Mouse (Mus musculus): ENCODE measurements around the gene Coro1b. TPM values are rescaled to one million over a fixed set of nuclear protein-coding genes. Genes with fewer than 3 reads are reported as not detected.
A peak's percentile ranks its signal among the peaks of the same experiment; 100 is the strongest.

The Coro1b gene
- polyA plus RNA-seq, 1 experiment, result 240 TPM

DNA sequence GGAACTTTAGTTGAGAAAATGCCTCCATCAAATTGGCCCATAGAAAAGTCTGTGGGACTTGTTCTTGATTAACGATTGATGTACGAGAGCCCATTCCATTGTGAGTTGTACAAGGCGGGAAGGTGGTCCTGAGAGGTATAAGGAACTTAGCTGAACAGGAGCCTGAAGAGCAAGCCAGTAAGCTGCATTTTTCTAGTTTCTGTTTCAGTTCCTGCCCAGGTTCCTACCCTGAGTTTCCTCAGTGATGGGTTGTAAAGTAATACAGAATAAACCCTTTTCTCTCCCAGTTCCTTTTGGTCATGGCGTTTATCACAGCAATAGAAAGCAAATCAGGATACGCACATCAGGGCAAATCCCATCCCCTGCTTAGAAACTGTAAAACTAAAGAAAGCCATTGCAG, 10.5 kb upstream of the Coro1b start:
- TF ChIP-seq POLR2A (IDR thresholded peaks at IDR 0.05; ENCODE audit: borderline replicate concordance, insufficient read depth, low read length), result no peak
- Histone ChIP-seq H3K27me3 (ENCODE audit: control insufficient read depth, insufficient read depth, low read length) (no peaks in the 10 kb centered on the region), H3K27ac (ENCODE audit: insufficient read depth, low read length) (no peak overlapping the region), H3K4me3 (replicated peaks; ENCODE audit: insufficient read depth, low read depth, low read length) (no peak overlapping the region), H3K4me1 (ENCODE audit: control insufficient read depth, insufficient read depth, low read length) (no peaks in the 10 kb centered on the region)
- WGBS, result 88% methylated on average over 5 of the region's 5 CpGs
- no peak for DNase-seq

GRCm38 (mm10) chr19:4139446-4139845, 9.0 kb upstream of the Coro1b start, which contains the start of gene Gpr152:
Gpr152 (plus strand) TSS chr19:4139787.
- 72% methylated on average over 2 of the region's 2 CpGs for WGBS
- no peaks in the 10 kb centered on the region for H3K4me1 ChIP-seq (ENCODE audit: control insufficient read depth, insufficient read depth, low read length)
- no peak within 1 kb of the TSS for H3K4me3 ChIP-seq (replicated peaks; ENCODE audit: insufficient read depth, low read depth, low read length)
- no peaks in the 10 kb centered on the region for H3K27me3 ChIP-seq (ENCODE audit: control insufficient read depth, insufficient read depth, low read length)
- TF ChIP-seq CTCF (IDR thresholded peaks at IDR 0.05; ENCODE audit: borderline replicate concordance, insufficient read depth, low read depth, low read length) (no peak), POLR2A (IDR thresholded peaks at IDR 0.05; ENCODE audit: borderline replicate concordance, insufficient read depth, low read length) (no peak)
- DNase-seq, result no peak
- no peak within 1 kb of the TSS for H3K27ac ChIP-seq (ENCODE audit: insufficient read depth, low read length)

- TF ChIP-seq CTCF (IDR thresholded peaks at IDR 0.05; ENCODE audit: borderline replicate concordance, insufficient read depth, low read depth, low read length), result no peak
- TF ChIP-seq POLR2A (IDR thresholded peaks at IDR 0.05; ENCODE audit: borderline replicate concordance, insufficient read depth, low read length), result no peak
- H3K27me3 ChIP-seq (ENCODE audit: control insufficient read depth, insufficient read depth, low read length), result no peaks in the 10 kb centered on the region
- DNase-seq, result no peak
- H3K4me1 ChIP-seq (ENCODE audit: control insufficient read depth, insufficient read depth, low read length), result no peaks in the 10 kb centered on the region
- no peak overlapping the region for H3K27ac ChIP-seq (ENCODE audit: insufficient read depth, low read length)
- H3K4me3 ChIP-seq (replicated peaks; ENCODE audit: insufficient read depth, low read depth, low read length), result no peak overlapping the region
- 76% methylated on average over 6 of the region's 6 CpGs for WGBS
These were observed 8.3 kb upstream of the Coro1b start for GRCm38 (mm10) chr19:4140147-4140546.

DNA sequence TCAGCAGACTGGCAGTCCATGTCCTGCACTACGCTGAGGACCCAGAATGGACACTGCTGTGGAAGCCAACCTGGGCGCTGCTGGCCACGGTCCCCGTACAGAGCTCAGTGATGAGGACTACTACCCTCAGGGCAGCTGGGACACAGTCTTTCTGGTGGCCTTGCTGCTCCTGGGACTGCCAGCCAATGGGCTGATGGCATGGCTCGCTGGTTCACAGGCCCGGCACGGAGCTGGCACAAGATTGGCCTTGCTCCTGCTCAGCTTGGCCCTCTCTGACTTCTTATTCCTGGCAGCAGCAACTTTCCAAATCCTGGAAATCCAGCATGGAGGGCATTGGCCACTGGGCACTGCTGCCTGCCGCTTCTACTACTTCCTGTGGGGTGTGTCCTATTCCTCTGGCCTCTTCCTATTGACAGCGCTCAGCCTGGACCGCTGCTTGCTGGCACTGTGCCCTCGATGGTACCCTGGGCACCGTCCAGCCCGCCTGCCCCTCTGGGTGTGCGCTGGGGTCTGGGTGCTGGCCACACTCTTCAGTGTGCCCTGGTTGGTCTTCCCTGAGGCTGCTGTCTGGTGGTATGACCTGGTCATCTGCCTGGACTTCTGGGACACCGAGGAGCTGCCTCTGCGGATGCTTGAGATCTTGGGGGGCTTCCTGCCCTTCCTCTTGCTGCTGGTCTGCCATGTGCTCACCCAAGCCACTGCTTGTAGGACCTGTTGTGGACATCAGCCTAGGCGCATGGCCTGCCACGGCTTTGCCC, 5.8 kb upstream of the Coro1b start:
- WGBS, result 42% methylated on average over 18 of the region's 18 CpGs
- DNase-seq, result peak in 1 of 2 experiments; percentile 29
- Histone ChIP-seq H3K27ac (ENCODE audit: insufficient read depth, low read length) (no peak overlapping the region), H3K4me1 (ENCODE audit: control insufficient read depth, insufficient read depth, low read length) (peaks cover 10% of the 10 kb centered on the region), H3K4me3 (replicated peaks; ENCODE audit: insufficient read depth, low read depth, low read length) (no peak overlapping the region), H3K27me3 (ENCODE audit: control insufficient read depth, insufficient read depth, low read length) (no peaks in the 10 kb centered on the region)
- no peak for TF ChIP-seq CTCF (IDR thresholded peaks at IDR 0.05; ENCODE audit: borderline replicate concordance, insufficient read depth, low read depth, low read length)
- TF ChIP-seq POLR2A (IDR thresholded peaks at IDR 0.05; ENCODE audit: borderline replicate concordance, insufficient read depth, low read length), result no peak

- TF ChIP-seq POLR2A (IDR thresholded peaks at IDR 0.05; ENCODE audit: borderline replicate concordance, insufficient read depth, low read length), result no peak
- no peak for TF ChIP-seq CTCF (IDR thresholded peaks at IDR 0.05; ENCODE audit: borderline replicate concordance, insufficient read depth, low read depth, low read length)
- Histone ChIP-seq H3K27me3 (ENCODE audit: control insufficient read depth, insufficient read depth, low read length) (no peaks in the 10 kb centered on the region), H3K4me3 (replicated peaks; ENCODE audit: insufficient read depth, low read depth, low read length) (no peak within 1 kb of the TSS), H3K4me1 (ENCODE audit: control insufficient read depth, insufficient read depth, low read length) (peaks cover 15% of the 10 kb centered on the region), H3K27ac (ENCODE audit: insufficient read depth, low read length) (no peak within 1 kb of the TSS)
- WGBS, result 77% methylated on average over 7 of the region's 7 CpGs
- no peak for DNase-seq
These were observed 4.6 kb upstream of the Coro1b start, which contains the start of gene Cabp4 for GRCm38 (mm10) chr19:4143759-4144268. Cabp4 (minus strand) TSS chr19:4144033.

- no peaks in the 10 kb centered on the region for H3K27me3 ChIP-seq (ENCODE audit: control insufficient read depth, insufficient read depth, low read length)
- peaks cover 20% of the 10 kb centered on the region for H3K4me1 ChIP-seq (ENCODE audit: control insufficient read depth, insufficient read depth, low read length)
- no peak overlapping the region for H3K27ac ChIP-seq (ENCODE audit: insufficient read depth, low read length)
- H3K4me3 ChIP-seq (replicated peaks; ENCODE audit: insufficient read depth, low read depth, low read length), result no peak overlapping the region
- DNase-seq, result no peak
- WGBS, result 87% methylated on average over 16 of the region's 16 CpGs
- TF ChIP-seq CTCF (IDR thresholded peaks at IDR 0.05; ENCODE audit: borderline replicate concordance, insufficient read depth, low read depth, low read length) (no peak), POLR2A (IDR thresholded peaks at IDR 0.05; ENCODE audit: borderline replicate concordance, insufficient read depth, low read length) (no peak)
These were observed 3.6 kb upstream of the Coro1b start for GRCm38 (mm10) chr19:4144550-4145498.

DNA sequence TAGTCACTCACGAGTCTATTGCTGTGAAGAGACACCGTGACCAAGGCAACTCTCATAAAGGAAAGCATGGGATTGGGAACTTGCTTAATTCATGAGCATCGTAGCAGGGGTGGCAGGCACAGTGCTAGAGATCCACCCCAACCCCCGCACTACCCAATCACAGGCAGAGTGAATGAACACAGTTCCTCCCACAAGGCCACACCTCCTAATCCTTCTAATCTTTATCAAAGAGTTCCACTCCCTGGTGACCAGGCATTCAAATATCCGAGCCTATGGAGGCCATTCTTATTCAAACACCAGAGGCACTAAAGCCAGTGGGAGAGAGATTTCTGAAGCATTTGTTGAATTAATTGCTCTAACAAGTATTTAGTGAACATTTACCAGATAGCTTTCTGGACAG, 2.5 kb upstream of the Coro1b start:
- Histone ChIP-seq H3K27me3 (ENCODE audit: control insufficient read depth, insufficient read depth, low read length) (no peaks in the 10 kb centered on the region), H3K27ac (ENCODE audit: insufficient read depth, low read length) (no peak overlapping the region), H3K4me1 (ENCODE audit: control insufficient read depth, insufficient read depth, low read length) (peaks cover 25% of the 10 kb centered on the region), H3K4me3 (replicated peaks; ENCODE audit: insufficient read depth, low read depth, low read length) (no peak overlapping the region)
- 93% methylated on average over 5 of the region's 5 CpGs for WGBS
- no peak for DNase-seq
- TF ChIP-seq CTCF (IDR thresholded peaks at IDR 0.05; ENCODE audit: borderline replicate concordance, insufficient read depth, low read depth, low read length) (no peak), POLR2A (IDR thresholded peaks at IDR 0.05; ENCODE audit: borderline replicate concordance, insufficient read depth, low read length) (no peak)

All from cerebellum, adult 2 months (tissue).